Mouse (Mus musculus): ENCODE results near the gene Zcchc13.
"Not testable (repeated sequence)": the region's sequence is repeated elsewhere in the genome, so short reads cannot be mapped to it uniquely, and the experiment has no call there.

Zcchc13 gene

DNA sequence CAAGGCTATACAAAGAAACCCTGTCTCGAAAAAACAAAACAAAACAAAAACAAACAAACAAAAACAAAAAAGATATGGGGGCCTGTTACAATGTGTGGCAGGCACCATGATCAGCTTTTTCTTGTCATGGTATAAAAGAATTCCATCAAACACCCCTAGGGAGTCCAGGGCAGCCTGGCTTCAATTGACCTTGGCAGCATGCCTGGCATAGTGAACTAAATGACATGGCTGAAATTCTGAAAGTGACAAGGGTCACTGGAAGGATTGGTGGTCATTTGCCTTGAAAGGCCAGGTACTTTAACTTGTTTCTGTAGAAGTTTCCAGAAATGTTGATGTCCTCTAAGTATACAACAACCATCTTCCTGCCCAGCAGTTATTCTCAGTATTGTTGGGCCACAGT is 13.9 kb downstream of the Zcchc13 start:
- no peak for DNase-seq (ENCODE audit: low read depth, low spot score)

- no peak for DNase-seq (ENCODE audit: low read depth, low spot score)
These were observed 21.7 kb downstream of the Zcchc13 start for GRCm38 (mm10) chrX:103652048-103652447.

DNA sequence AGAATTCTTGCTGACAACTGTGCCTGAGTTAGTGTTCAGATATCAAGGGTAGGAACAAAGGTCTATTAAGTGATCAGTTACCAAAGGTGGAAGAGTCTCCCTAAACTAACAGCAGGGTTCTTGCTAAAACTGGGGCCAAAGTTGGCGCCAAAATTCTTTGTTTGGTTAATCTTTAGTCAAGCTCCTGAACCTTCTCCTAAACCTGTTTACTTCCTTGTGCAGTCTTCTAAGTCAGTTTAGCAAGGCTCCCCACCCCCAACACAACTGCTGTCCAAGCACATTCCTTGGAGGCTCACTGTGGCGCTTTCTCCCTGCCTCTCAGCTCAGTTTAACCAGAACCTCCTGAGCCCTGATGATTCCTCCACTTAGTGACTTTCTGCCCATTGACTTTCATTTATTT is 22.6 kb downstream of the Zcchc13 start:
- DNase-seq (ENCODE audit: low read depth, low spot score), result no peak

GRCm38 (mm10) chrX:103658985-103659384 is 28.6 kb downstream of the Zcchc13 start:
- DNase-seq (ENCODE audit: low read depth, low spot score), result peak; percentile 13

DNA sequence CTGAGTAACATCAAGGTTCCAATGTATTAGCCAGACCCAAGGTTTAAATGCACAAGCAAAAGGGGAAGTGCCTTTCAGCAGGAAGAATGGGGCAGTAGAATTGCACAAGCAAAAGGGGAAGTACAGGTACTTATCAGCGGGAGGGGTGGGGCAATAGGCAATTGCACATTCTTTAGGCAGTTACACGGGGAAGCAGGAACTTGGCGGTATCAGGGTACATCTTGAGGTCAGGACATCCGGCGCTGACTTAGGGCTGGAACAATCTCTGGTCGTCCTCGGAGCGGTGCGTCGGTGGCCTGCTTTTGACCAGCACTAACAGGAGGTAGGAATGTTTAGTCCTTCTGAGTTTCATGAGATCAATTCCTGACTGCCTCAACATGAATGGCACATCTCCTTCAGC is 34.1 kb downstream of the Zcchc13 start:
- not testable (repeated sequence) for DNase-seq (ENCODE audit: low read depth, low spot score)

DNA sequence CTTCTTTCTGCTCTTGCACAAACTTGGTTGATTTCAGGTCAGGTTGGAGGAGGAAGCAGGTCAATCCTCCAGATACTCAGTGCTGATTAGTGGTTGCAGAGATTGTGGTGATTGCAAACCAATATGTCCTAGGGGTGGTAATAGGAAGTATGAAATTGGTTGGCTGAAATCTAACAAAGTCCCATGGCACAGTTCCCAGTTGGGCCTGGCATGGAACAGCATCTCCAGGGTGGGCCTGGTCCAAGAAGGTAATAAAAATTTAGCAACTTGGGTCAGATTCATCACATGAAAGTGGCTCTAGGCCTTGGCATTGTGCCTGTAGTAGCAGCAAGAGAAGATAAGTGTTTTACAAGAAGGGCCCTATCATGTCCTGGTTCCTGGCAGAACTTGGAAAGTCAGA is 39.9 kb downstream of the Zcchc13 start:
- no peak for DNase-seq (ENCODE audit: low read depth, low spot score)

GRCm38 (mm10) chrX:103673761-103674160 is 43.4 kb downstream of the Zcchc13 start:
- DNase-seq (ENCODE audit: low read depth, low spot score), result no peak

- DNase-seq (ENCODE audit: low read depth, low spot score), result no peak
These were observed 44.3 kb downstream of the Zcchc13 start for GRCm38 (mm10) chrX:103674674-103675073.
